In genomic region chr8:5297190-5297589, GRCm38 (mm10) we compare ENCODE assay signal across 16 mouse cellular contexts.
DNase-seq lines count a peak whose midpoint lies in the region; ATAC-seq and TF ChIP-seq lines count a peak whose summit lies in the region.
"Had no signal": no experiment of that assay in that cellular context is flagged by ENCODE, and none has a peak within 500 bp of the region (broad histone marks: within the 10 kb centered on the region; RNA-seq: fewer than 3 reads in every experiment).

No protein-coding gene starts in this region.

- peak; percentile 48 for TF ChIP-seq CTCF in gastrocnemius, adult 2 months (IDR thresholded peaks at IDR 0.05)
- TF ChIP-seq CTCF in lung, embryonic 14.5 days (IDR thresholded peaks at IDR 0.05; ENCODE audit: low read depth), result peak; percentile 46
- TF ChIP-seq CTCF in midbrain, postnatal 0 days (IDR thresholded peaks at IDR 0.05), result peak; percentile 71

- no peaks in the 10 kb centered on the region for H3K9me3 ChIP-seq in lung, embryonic 14.5 days (ENCODE audit: low read depth, low read length)
- no peaks in the 10 kb centered on the region for H3K9me3 ChIP-seq in midbrain, postnatal 0 days (ENCODE audit: low read length)
- H3K9me3 ChIP-seq: heart, embryonic 13.5 days; limb, embryonic 15.5 days had no signal

- H3K27me3 ChIP-seq in lung, embryonic 14.5 days (ENCODE audit: insufficient read depth, low read length), result no peaks in the 10 kb centered on the region
- no peaks in the 10 kb centered on the region for H3K27me3 ChIP-seq in midbrain, postnatal 0 days (ENCODE audit: insufficient read depth, low read length)
- H3K27me3 ChIP-seq: heart, embryonic 13.5 days; limb, embryonic 15.5 days had no signal

- peak; percentile 52; the same call in 1 of the 2 replicates for ATAC-seq in lung, embryonic 14.5 days (ENCODE audit: insufficient read depth)
- 0 out of 2 replicates have a peak, but pooled peaks have one; percentile 23 for ATAC-seq in midbrain, postnatal 0 days (ENCODE audit: low FRiP score)
- ATAC-seq: inflammation-experienced regulatory T-cells, adult 6 months had no signal

- H3K4me3 ChIP-seq in gastrocnemius, adult 2 months, result no peak overlapping the region
- no peak overlapping the region for H3K4me3 ChIP-seq in lung, embryonic 14.5 days (ENCODE audit: low read depth, low read length)
- no peak overlapping the region for H3K4me3 ChIP-seq in midbrain, postnatal 0 days (ENCODE audit: low read depth, low read length)
- H3K4me3 ChIP-seq: heart, embryonic 13.5 days; limb, embryonic 15.5 days had no signal

- intact Hi-C loops in gastrocnemius, adult 2 months (cut with DNase I), result no loop called here

- no peaks in the 10 kb centered on the region for H3K4me1 ChIP-seq in lung, embryonic 14.5 days (ENCODE audit: insufficient read depth)
- no peaks in the 10 kb centered on the region for H3K4me1 ChIP-seq in midbrain, postnatal 0 days (ENCODE audit: insufficient read depth, low read length)
- H3K4me1 ChIP-seq: heart, embryonic 13.5 days; limb, embryonic 15.5 days had no signal

- H3K4me2 ChIP-seq in lung, embryonic 14.5 days, result no peak overlapping the region
- no peak overlapping the region for H3K4me2 ChIP-seq in midbrain, postnatal 0 days (ENCODE audit: low read depth, low read length, poor library complexity, severe bottlenecking)
- H3K4me2 ChIP-seq: heart, embryonic 13.5 days; limb, embryonic 15.5 days had no signal

- H3K27ac ChIP-seq in gastrocnemius, adult 2 months, result no peak overlapping the region
- H3K27ac ChIP-seq in lung, embryonic 14.5 days (ENCODE audit: low read depth), result no peak overlapping the region
- no peak overlapping the region for H3K27ac ChIP-seq in midbrain, postnatal 0 days (ENCODE audit: low read depth, low read length)
- H3K27ac ChIP-seq: heart, embryonic 13.5 days; limb, embryonic 15.5 days had no signal

- H3K36me3 ChIP-seq in lung, embryonic 14.5 days (ENCODE audit: insufficient read depth), result no peaks in the 10 kb centered on the region
- no peaks in the 10 kb centered on the region for H3K36me3 ChIP-seq in midbrain, postnatal 0 days (ENCODE audit: insufficient read depth, low read length)
- H3K36me3 ChIP-seq: heart, embryonic 13.5 days; limb, embryonic 15.5 days had no signal

- H3K9ac ChIP-seq in lung, embryonic 14.5 days, result no peak overlapping the region
- no peak overlapping the region for H3K9ac ChIP-seq in midbrain, postnatal 0 days (replicated peaks; ENCODE audit: low read length, poor library complexity, severe bottlenecking)
- H3K9ac ChIP-seq: heart, embryonic 13.5 days; limb, embryonic 15.5 days had no signal

- no peak for DNase-seq in gastrocnemius, adult 2 months
- DNase-seq in gastrocnemius, postnatal 25 days, result no peak
- peak; percentile 71 for DNase-seq in lung, embryonic 14.5 days
- DNase-seq in lung, postnatal 14 days, result no peak
- DNase-seq in brain, adult 2 months (ENCODE audit: low read depth, low spot score), result peak; percentile 23
- DNase-seq in midbrain, postnatal 0 days (ENCODE audit: low spot score), result peak; percentile 59
- DNase-seq in cerebellum, adult 11 months, result no peak
- DNase-seq in spleen, postnatal 4 days (ENCODE audit: low spot score in 2 of 2), result no peak
- DNase-seq: cerebellum, postnatal 36 days; kidney, postnatal 14 days; layer of hippocampus, postnatal 36 days; lung, postnatal 10 days; right cerebral cortex, postnatal 25 days had no signal

Comparison
In these comparisons a context has a peak if more than half of its experiments do, and no peak if none do; other contexts are left out.
1. DNase-seq: peak in lung, embryonic 14.5 days (single experiment), brain, adult 2 months (single experiment) and midbrain, postnatal 0 days (single experiment); none in gastrocnemius, adult 2 months (single experiment), gastrocnemius, postnatal 25 days (single experiment), lung, postnatal 14 days (single experiment), cerebellum, adult 11 months (single experiment) and spleen, postnatal 4 days (0 of 2).
2. Peak in every context shown above with its lines, with median percentiles within 50 percentile points of each other: CTCF ChIP-seq.